Mouse (Mus musculus): ENCODE data around the gene Entpd2. TPM values are rescaled to one million over a fixed set of nuclear protein-coding genes. Genes with fewer than 3 reads are reported as not detected.
"Not testable (repeated sequence)": the region's sequence is repeated elsewhere in the genome, so short reads cannot be mapped to it uniquely, and the experiment has no call there.

Entpd2 gene
- polyA plus RNA-seq, 1 experiment: not detected

DNA sequence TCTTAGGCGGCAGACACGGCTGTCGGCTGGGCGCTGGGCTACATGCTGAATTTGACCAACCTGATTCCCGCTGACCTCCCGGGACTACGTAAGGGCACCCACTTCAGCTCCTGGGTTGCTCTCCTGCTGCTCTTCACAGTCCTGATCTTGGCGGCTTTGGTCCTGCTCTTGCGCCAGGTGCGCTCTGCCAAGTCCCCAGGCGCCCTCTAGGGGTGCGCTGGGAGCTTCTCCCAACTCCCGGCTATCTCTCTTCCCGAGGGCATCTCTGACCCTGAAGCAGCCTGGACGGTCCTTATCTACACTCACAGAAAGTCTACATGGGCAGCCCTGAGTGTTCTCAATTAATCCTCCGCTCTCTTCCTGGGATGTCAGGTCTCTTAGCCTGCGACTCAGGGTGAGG lies 5.1 kb downstream of the Entpd2 start:
- no peak for TF ChIP-seq GATA1 (IDR thresholded peaks at IDR 0.05; ENCODE audit: low read length)
- TF ChIP-seq TAL1 (IDR thresholded peaks at IDR 0.05; ENCODE audit: low read length): no peak
- Histone ChIP-seq H3K9me3 (ENCODE audit: control insufficient read depth, low read length) (no peaks in the 10 kb centered on the region), H3K27me3 (ENCODE audit: control insufficient read depth) (peaks cover 94% of the 10 kb centered on the region), H3K4me1 (ENCODE audit: control insufficient read depth) (peaks cover 14% of the 10 kb centered on the region), H3K4me3 (replicated peaks) (no peak overlapping the region), H3K36me3 (ENCODE audit: control insufficient read depth) (no peaks in the 10 kb centered on the region)

DNA sequence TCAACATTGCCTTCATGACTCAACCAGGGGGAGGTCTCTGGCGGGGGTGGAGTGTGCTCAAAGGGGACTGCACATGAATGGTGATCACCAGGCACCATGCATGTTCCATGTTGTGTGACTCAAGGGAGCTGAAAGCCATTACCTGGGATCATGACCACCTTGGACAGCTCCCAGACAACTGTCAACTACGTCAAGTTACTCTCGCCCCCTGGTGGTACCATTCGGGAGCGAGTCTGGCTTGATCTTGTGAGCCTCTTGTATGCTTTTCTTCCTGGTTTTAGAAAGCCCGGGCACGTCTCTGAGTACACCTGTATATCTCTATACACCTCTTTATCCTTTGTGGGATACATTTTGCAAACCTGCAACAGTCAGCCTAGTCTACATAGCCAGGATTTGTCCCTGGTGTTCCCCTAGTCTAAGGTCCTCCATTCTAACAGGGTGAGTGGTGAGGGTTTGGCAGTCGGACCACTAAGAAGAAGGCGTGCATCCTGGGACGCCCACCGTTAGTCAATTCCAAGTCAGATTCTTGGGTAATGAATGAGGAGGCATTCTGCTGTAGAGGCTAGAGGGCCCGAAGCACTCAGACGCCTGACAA lies 6.8 kb downstream of the Entpd2 start:
- H3K27me3 ChIP-seq (ENCODE audit: control insufficient read depth): peaks cover 83% of the 10 kb centered on the region
- H3K4me3 ChIP-seq (replicated peaks): no peak overlapping the region
- peaks cover 8% of the 10 kb centered on the region for H3K4me1 ChIP-seq (ENCODE audit: control insufficient read depth)
- H3K36me3 ChIP-seq (ENCODE audit: control insufficient read depth): no peaks in the 10 kb centered on the region
- TF ChIP-seq GATA1 (IDR thresholded peaks at IDR 0.05; ENCODE audit: low read length) (no peak), TAL1 (IDR thresholded peaks at IDR 0.05; ENCODE audit: low read length) (no peak)
- H3K9me3 ChIP-seq (ENCODE audit: control insufficient read depth, low read length): no peaks in the 10 kb centered on the region

DNA sequence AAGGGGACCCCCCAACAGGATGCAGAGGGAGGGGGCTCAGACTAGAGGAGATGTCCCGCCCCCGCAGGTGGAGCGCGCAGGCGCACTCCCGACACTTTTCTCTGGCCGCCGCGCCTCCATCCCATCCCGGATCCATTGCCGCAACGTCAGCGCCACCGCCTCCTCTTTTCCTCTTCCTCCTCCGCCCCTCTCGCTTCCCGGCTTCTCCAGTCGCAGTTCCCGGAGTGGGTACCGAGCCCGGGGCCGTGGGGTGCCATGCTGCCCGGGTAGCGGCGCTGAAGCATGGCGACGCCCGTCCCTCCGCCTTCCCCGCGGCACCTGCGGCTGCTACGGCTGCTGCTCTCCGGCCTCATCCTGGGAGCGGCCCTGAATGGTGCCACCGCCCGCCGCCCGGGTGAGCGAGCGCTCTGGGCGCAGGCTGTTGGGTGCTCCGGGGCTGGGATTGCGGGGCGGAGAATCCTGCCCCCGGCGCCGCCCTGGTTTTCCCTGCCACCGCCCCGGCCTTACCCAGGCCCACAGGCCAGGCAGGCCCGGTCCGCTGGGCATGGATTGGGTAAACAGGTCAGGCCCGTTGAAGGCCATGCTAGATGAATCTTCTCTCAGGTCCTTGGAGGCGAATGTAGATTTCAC lies 7.4 kb downstream of the Entpd2 start:
- H3K4me1 ChIP-seq (ENCODE audit: control insufficient read depth): peaks cover 8% of the 10 kb centered on the region
- H3K4me3 ChIP-seq (replicated peaks): peak overlapping the region; percentile 34
- H3K36me3 ChIP-seq (ENCODE audit: control insufficient read depth): no peaks in the 10 kb centered on the region
- no peak for TF ChIP-seq GATA1 (IDR thresholded peaks at IDR 0.05; ENCODE audit: low read length)
- peaks cover 77% of the 10 kb centered on the region for H3K27me3 ChIP-seq (ENCODE audit: control insufficient read depth)
- no peaks in the 10 kb centered on the region for H3K9me3 ChIP-seq (ENCODE audit: control insufficient read depth, low read length)

DNA sequence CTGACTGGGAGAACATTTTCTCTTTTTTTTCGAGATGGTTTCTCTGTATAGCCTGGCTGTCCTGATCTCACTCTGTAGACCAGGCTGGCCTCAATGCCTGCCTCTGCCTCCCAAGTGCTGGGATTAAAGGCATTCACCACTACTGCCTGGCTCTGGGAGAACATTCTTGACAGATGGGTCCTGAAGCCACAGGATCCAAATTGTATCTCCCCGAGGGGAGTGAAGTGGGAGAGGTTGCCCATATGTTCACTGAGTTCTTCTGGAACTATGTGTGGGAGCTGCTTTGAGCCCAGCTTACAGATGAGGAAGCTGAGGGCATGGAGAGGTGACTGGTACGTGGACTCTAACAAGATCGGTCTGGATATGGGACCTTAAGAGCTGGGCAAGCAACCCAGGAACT lies 8.3 kb downstream of the Entpd2 start:
- TF ChIP-seq TAL1 (IDR thresholded peaks at IDR 0.05; ENCODE audit: low read length) (no peak), GATA1 (IDR thresholded peaks at IDR 0.05; ENCODE audit: low read length) (no peak)
- Histone ChIP-seq H3K36me3 (ENCODE audit: control insufficient read depth) (no peaks in the 10 kb centered on the region), H3K4me3 (replicated peaks) (no peak overlapping the region), H3K27me3 (ENCODE audit: control insufficient read depth) (peaks cover 71% of the 10 kb centered on the region), H3K4me1 (ENCODE audit: control insufficient read depth) (peaks cover 8% of the 10 kb centered on the region), H3K9me3 (ENCODE audit: control insufficient read depth, low read length) (no peaks in the 10 kb centered on the region)

DNA sequence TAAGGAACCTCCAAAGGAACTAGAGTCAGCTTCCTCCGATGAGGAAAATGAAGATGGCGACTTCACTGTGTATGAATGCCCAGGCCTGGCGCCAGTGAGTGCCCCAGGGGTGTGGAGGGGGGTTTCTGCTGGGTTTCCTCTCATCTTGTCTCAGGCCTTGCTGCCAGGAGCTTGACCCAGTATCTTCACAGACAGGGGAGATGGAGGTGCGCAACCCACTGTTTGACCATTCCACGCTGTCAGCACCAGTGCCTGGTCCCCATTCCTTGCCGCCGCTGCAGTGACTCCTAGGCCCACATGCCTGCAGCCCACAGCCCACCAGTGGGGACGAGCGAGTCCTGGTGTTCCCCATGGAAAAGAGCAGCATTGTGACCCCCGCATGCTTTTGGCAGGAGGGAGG lies 13.2 kb downstream of the Entpd2 start:
- Histone ChIP-seq H3K9me3 (ENCODE audit: control insufficient read depth, low read length) (no peaks in the 10 kb centered on the region), H3K4me3 (replicated peaks) (no peak overlapping the region), H3K27me3 (ENCODE audit: control insufficient read depth) (peaks cover 24% of the 10 kb centered on the region), H3K36me3 (ENCODE audit: control insufficient read depth) (no peaks in the 10 kb centered on the region), H3K4me1 (ENCODE audit: control insufficient read depth) (no peaks in the 10 kb centered on the region)
- TF ChIP-seq GATA1 (IDR thresholded peaks at IDR 0.05; ENCODE audit: low read length) (no peak), TAL1 (IDR thresholded peaks at IDR 0.05; ENCODE audit: low read length) (no peak)

DNA sequence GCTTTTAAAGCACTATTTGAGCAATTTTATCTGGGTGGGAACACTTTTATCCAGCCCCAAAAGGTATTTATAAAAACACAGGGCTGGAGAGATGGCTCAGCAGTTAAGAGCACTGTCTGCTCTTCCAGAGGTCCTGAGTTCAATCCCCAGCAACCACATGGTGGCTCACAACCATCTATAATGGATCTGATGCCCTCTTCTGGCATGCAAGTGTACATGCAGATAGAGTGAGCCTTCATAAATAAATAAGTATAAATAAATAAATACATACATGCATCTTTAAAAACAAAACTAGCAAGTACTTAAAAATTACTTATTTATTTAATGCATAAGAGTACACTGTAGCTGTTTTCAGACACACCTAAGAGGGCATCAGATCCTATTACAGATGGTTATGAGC lies 17.8 kb downstream of the Entpd2 start:
- H3K27me3 ChIP-seq (ENCODE audit: control insufficient read depth); H3K4me1 ChIP-seq (ENCODE audit: control insufficient read depth); H3K9me3 ChIP-seq (ENCODE audit: control insufficient read depth, low read length); H3K36me3 ChIP-seq (ENCODE audit: control insufficient read depth); H3K4me3 ChIP-seq (replicated peaks): not testable (repeated sequence)

DNA sequence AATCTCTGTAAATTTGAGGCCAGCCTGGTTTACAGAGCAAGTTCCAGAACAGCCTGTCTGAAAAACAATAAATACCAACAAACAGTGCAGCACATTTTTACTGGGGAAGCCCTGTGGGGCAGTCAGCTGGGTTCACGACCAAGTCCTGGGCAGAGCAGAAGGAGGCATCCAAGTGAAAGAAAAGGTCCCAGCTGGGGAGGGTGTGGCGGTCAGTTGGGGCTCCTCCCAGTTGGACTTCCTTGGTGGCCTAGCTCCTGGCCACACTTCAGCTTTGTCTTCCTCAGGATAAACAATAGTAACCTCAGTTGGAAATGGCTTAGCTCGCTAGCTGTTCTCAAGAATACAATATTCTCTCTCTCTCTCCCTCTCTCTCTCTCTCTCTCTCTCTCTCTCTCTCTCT lies 21.8 kb downstream of the Entpd2 start:
- TF ChIP-seq GATA1 (IDR thresholded peaks at IDR 0.05; ENCODE audit: low read length): no peak
- TF ChIP-seq TAL1 (IDR thresholded peaks at IDR 0.05; ENCODE audit: low read length): no peak

DNA sequence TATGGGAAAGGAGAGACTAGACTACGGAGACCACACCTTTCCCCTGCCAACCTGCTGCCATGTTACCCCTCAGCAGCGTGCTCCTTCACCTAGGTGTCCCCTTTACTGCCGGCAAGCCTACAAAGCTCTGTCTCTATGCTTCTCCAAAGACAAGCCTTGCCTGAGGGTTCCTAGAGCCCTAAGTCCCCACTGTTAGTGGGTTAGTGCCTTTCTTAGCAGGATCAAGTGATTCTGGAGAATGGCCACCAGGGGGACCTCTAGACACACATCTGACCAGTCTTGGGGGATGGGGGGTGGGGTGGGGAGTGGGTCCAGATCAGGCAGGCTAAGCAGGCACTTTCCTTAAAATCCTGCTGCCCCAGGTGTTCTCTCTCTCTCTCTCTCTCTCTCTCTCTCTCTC lies 26.2 kb downstream of the Entpd2 start:
- Histone ChIP-seq H3K9me3 (ENCODE audit: control insufficient read depth, low read length) (peaks cover 7% of the 10 kb centered on the region), H3K4me1 (ENCODE audit: control insufficient read depth) (no peaks in the 10 kb centered on the region), H3K4me3 (replicated peaks) (no peak overlapping the region), H3K36me3 (ENCODE audit: control insufficient read depth) (no peaks in the 10 kb centered on the region), H3K27me3 (ENCODE audit: control insufficient read depth) (peaks cover 14% of the 10 kb centered on the region)
- TF ChIP-seq GATA1 (IDR thresholded peaks at IDR 0.05; ENCODE audit: low read length) (no peak), TAL1 (IDR thresholded peaks at IDR 0.05; ENCODE audit: low read length) (no peak)

More for the DNA sequence above, 21.8 kb downstream of the Entpd2 start:
- no peaks in the 10 kb centered on the region for H3K36me3 ChIP-seq (ENCODE audit: control insufficient read depth)
- peaks cover 7% of the 10 kb centered on the region for H3K9me3 ChIP-seq (ENCODE audit: control insufficient read depth, low read length)
- H3K4me1 ChIP-seq (ENCODE audit: control insufficient read depth): no peaks in the 10 kb centered on the region
- no peak overlapping the region for H3K4me3 ChIP-seq (replicated peaks)
- H3K27me3 ChIP-seq (ENCODE audit: control insufficient read depth): no peaks in the 10 kb centered on the region; the same call in none of the 2 replicates

DNA sequence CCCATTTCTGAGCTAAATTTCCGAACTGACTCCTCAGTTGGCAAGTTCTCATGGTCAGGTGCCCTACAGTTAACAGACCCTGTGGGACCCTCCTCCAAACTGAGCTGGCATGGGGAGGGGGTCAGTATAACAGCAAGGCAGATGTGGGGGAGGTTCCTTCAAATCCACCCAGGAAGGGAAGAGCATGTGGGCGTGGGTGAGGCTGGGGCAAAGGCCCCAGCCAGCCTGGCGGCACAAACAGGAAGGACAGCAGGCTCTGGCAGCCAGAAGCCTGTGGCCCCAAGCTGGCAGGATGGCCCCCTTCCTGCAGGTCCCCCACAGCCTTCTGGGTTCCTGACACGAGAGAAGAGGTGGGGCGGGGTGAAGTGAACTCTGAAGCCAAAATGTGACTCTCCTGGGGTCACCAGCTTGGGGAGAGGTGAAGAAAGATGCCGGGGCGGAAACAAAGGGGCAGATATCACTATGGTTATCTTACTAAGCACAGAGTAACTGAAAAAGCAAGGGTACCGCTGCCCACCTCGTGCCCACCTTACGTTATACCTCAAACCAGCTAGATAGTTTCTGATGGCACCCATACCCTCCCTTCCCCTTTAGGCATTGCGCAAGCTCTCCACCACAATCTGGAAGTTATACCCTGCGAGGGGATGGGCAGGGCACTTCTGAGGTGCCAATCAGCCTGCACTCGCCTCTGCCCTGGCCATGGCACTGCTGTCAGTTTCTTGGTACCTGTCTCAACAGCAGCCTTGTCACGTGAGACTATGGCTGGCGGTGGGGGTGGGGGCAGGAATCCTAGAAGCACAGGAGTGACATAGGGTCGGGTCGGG lies 27.1 kb downstream of the Entpd2 start, which contains the start of gene Fut7:
Gene Fut7, plus strand, starts transcription at position 681 of the 824 bp plus-strand sequence.
- Histone ChIP-seq H3K9me3 (ENCODE audit: control insufficient read depth, low read length) (peaks cover 7% of the 10 kb centered on the region), H3K4me1 (ENCODE audit: control insufficient read depth) (peaks cover under 1% of the 10 kb centered on the region), H3K4me3 (replicated peaks) (no peak within 1 kb of the TSS), H3K36me3 (ENCODE audit: control insufficient read depth) (no peaks in the 10 kb centered on the region), H3K27me3 (ENCODE audit: control insufficient read depth) (peaks cover 14% of the 10 kb centered on the region)
- no peak for TF ChIP-seq GATA1 (IDR thresholded peaks at IDR 0.05; ENCODE audit: low read length)
- TF ChIP-seq TAL1 (IDR thresholded peaks at IDR 0.05; ENCODE audit: low read length): no peak

All from erythroblast, embryonic 14.5 days (primary cell).